8 mouse cellular contexts compared by ENCODE assay signal in genomic region chr3:146352187-146352586, GRCm38 (mm10). TPM values are rescaled to one million over a fixed set of nuclear protein-coding genes. Genes with fewer than 3 reads are reported as not detected.
DNase-seq lines count a peak whose midpoint lies in the region; ATAC-seq and TF ChIP-seq lines count a peak whose summit lies in the region.

No protein-coding gene starts in this region.

- 91% methylated on average over 4 of the region's 4 CpGs for WGBS in kidney, embryonic 14.5 days
- WGBS in forebrain, embryonic 15.5 days: 91% methylated on average over 4 of the region's 4 CpGs

- no peak for TF ChIP-seq EP300 in MEL (IDR thresholded peaks at IDR 0.05; ENCODE audit: low read depth in 1 of 2, low read length in 2 of 2)

- TF ChIP-seq CTCF in MEL (IDR thresholded peaks at IDR 0.05 in 2 of 3, conservative IDR thresholded peaks at IDR 0.05 in 1 of 3; ENCODE audit: control insufficient read depth in 1 of 3, insufficient read depth in 1 of 3, low read depth in 2 of 3, low read length in 3 of 3, poor library complexity in 1 of 3, severe bottlenecking in 1 of 3): peak; percentile 57 to 69 (median 66)

- H3K9me3 ChIP-seq in kidney, embryonic 14.5 days (ENCODE audit: control insufficient read depth, low read length): no peaks in the 10 kb centered on the region
- no peaks in the 10 kb centered on the region for H3K9me3 ChIP-seq in MEL (replicated peaks; ENCODE audit: insufficient read depth, low read length)
- no peaks in the 10 kb centered on the region for H3K9me3 ChIP-seq in forebrain, embryonic 15.5 days

- ATAC-seq in kidney, embryonic 14.5 days (ENCODE audit: low FRiP score, low TSS enrichment): no peak
- ATAC-seq in inflammation-experienced regulatory T-cells, adult 6 months: peak; percentile 95
- no peak for ATAC-seq in forebrain, embryonic 15.5 days (replicated peaks)

- no peaks in the 10 kb centered on the region for H3K36me3 ChIP-seq in kidney, embryonic 14.5 days (ENCODE audit: control insufficient read depth, insufficient read depth, low read length)
- no peaks in the 10 kb centered on the region for H3K36me3 ChIP-seq in MEL (ENCODE audit: control insufficient read depth in 1 of 2, insufficient read depth in 2 of 2, low read length in 2 of 2)
- H3K36me3 ChIP-seq in forebrain, embryonic 15.5 days: no peaks in the 10 kb centered on the region

- no peak overlapping the region for H3K9ac ChIP-seq in kidney, embryonic 14.5 days (ENCODE audit: low read depth, low read length)
- H3K9ac ChIP-seq in MEL (ENCODE audit: control insufficient read depth, low read depth, low read length, poor library complexity, severe bottlenecking): no peak overlapping the region
- no peak overlapping the region for H3K9ac ChIP-seq in forebrain, embryonic 15.5 days (replicated peaks)

- TF ChIP-seq RAD21 in MEL (IDR thresholded peaks at IDR 0.05; ENCODE audit: low read depth, low read length): peak; percentile 34

- DNase-seq in kidney, adult 9 months: peak; percentile 37
- DNase-seq in MEL (ENCODE audit: low read depth, low spot score): peak; percentile 63
- peak; percentile 6 to 15 for DNase-seq in spleen, postnatal 36 days (ENCODE audit: low spot score in 2 of 2)
- no peak for DNase-seq in left cerebral cortex, adult 9 months (ENCODE audit: low spot score in 2 of 2)
- DNase-seq in frontal cortex, postnatal 25 days (ENCODE audit: low spot score in 2 of 2): no peak

- H3K4me2 ChIP-seq in kidney, embryonic 14.5 days (replicated peaks; ENCODE audit: low read depth, low read length): no peak overlapping the region
- no peak overlapping the region for H3K4me2 ChIP-seq in forebrain, embryonic 15.5 days (replicated peaks)

- H3K4me1 ChIP-seq in kidney, embryonic 14.5 days (ENCODE audit: control insufficient read depth, insufficient read depth, low read length): no peaks in the 10 kb centered on the region
- no peaks in the 10 kb centered on the region for H3K4me1 ChIP-seq in MEL (ENCODE audit: control insufficient read depth in 1 of 2, insufficient read depth in 2 of 2, low read length in 2 of 2)
- no peaks in the 10 kb centered on the region for H3K4me1 ChIP-seq in forebrain, embryonic 15.5 days

- H3K79me2 ChIP-seq in MEL (ENCODE audit: control insufficient read depth, insufficient read depth, low read length, poor library complexity): no peaks in the 10 kb centered on the region

- H3K4me3 ChIP-seq in kidney, embryonic 14.5 days (ENCODE audit: low read length): no peak overlapping the region
- no peak overlapping the region for H3K4me3 ChIP-seq in MEL (ENCODE audit: control insufficient read depth in 1 of 2, insufficient read depth in 1 of 2, low read depth in 2 of 2, low read length in 2 of 2)
- H3K4me3 ChIP-seq in forebrain, embryonic 15.5 days: no peak overlapping the region

- no peaks in the 10 kb centered on the region for H3K27me3 ChIP-seq in kidney, embryonic 14.5 days (ENCODE audit: control insufficient read depth, insufficient read depth, low read length)
- no peaks in the 10 kb centered on the region for H3K27me3 ChIP-seq in MEL (ENCODE audit: control insufficient read depth in 1 of 2, insufficient read depth in 2 of 2, low read length in 2 of 2)
- H3K27me3 ChIP-seq in forebrain, embryonic 15.5 days: no peaks in the 10 kb centered on the region

- H3K27ac ChIP-seq in kidney, embryonic 14.5 days (ENCODE audit: low read depth, low read length): no peak overlapping the region
- no peak overlapping the region for H3K27ac ChIP-seq in MEL (ENCODE audit: control insufficient read depth, low read depth, low read length)
- H3K27ac ChIP-seq in forebrain, embryonic 15.5 days (replicated peaks): no peak overlapping the region

- no peak for TF ChIP-seq POLR2A in MEL (IDR thresholded peaks at IDR 0.05; ENCODE audit: control insufficient read depth in 1 of 2, insufficient read depth in 1 of 2, low read depth in 1 of 2, low read length in 2 of 2, poor library complexity in 1 of 2)

TF ChIP-seq in MEL, 35 proteins besides CTCF, POLR2A, EP300 and RAD21:
- TF ChIP-seq MAX (IDR thresholded peaks at IDR 0.05; ENCODE audit: low read length) (no peak), SMC3 (IDR thresholded peaks at IDR 0.05; ENCODE audit: low read depth, low read length) (peak; percentile 50)
TF ChIP-seq in MEL: peak in this region for 1.

RNA-seq across cellular contexts. Expression of gene Ssx2ip, which starts 52.3 kb away (rescaled TPM):
- 14.7 and 25.8 TPM in 2 replicates for polyA plus RNA-seq in kidney, embryonic 14.5 days (2014; fragmentation: Nextera tagmentation; extraction: Ambion mirVana)
- total RNA-seq in MEL (2012; rRNA removed): 52.1 and 54.8 TPM in 2 replicates
- polyA plus RNA-seq in MEL (2012; ENCODE audit: insufficient read depth in 1 of 2, insufficient read length in 2 of 2, low read depth in 1 of 2, low replicate concordance in 2 of 2, missing spikeins in 1 of 2): 100 to 1,000 TPM in 1 of 2 experiments, 10 to 100 TPM in 1; 70.0 to 270 TPM
- 1 to 10 TPM in 2 of 3 experiments, under 1 TPM in 1; 0.91 to 1.3 (median 1.1) TPM for polyA plus RNA-seq in inflammation-experienced regulatory T-cells, adult 6 months (2017; shearing (Covaris generic))
- 24.0 and 25.1 TPM in 2 replicates for polyA plus RNA-seq in forebrain, embryonic 15.5 days (2015; fragmentation: Nextera tagmentation; extraction: Ambion mirVana)

Comparison
In these comparisons a context has a peak if more than half of its experiments do, and no peak if none do; other contexts are left out.
1. DNase-seq: peak in kidney, adult 9 months (single experiment), MEL (single experiment) and spleen, postnatal 36 days (2 of 2); none in left cerebral cortex, adult 9 months (0 of 2) and frontal cortex, postnatal 25 days (0 of 2).